Mouse (Mus musculus) liver, embryonic 13.5 days (tissue): ENCODE results near the gene Nxpe5. TPM values are rescaled to one million over a fixed set of nuclear protein-coding genes. Genes with fewer than 3 reads are reported as not detected.

ENCODE experiments used
- ATAC-seq: fragments of 200-750 bp; cut with Nextera tagmentation; 2 replicates; pipeline ENCODE4 v1.8.0; 2017; ENCODE audit warnings: low read depth, mild to moderate bottlenecking, moderate number of reproducible peaks, moderate library complexity
- DNase-seq: peaks from one replicate; pipeline ENCODE4 v3.0.0; 2022
- H3K27ac ChIP-seq: fragments of 300-500 bp; sonication (generic); 2 replicates; pipeline ENCODE4 v1.5.1; 2015; ENCODE audit warnings: moderate library complexity, mild to moderate bottlenecking, inconsistent platforms
- H3K27me3 ChIP-seq: fragments of 300-500 bp; sonication (generic); 2 replicates; pipeline ENCODE4 v1.6.1; 2015; ENCODE audit warnings: mild to moderate bottlenecking, inconsistent platforms
- H3K36me3 ChIP-seq: fragments of 300-500 bp; sonication (generic); 2 replicates; pipeline ENCODE4 v1.6.1; 2015; ENCODE audit warnings: mild to moderate bottlenecking, inconsistent platforms
- H3K4me1 ChIP-seq: fragments of 300-500 bp; sonication (generic); replicated peaks from 2 replicates; pipeline ENCODE4 v1.6.1; 2015; ENCODE audit warnings: inconsistent platforms
- H3K4me2 ChIP-seq: fragments of 300-500 bp; sonication (generic); 2 replicates; pipeline ENCODE4 v1.6.1; 2015; ENCODE audit warnings: inconsistent platforms, mild to moderate bottlenecking, moderate library complexity
- H3K4me3 ChIP-seq: fragments of 300-500 bp; sonication (generic); replicated peaks from 2 replicates; pipeline ENCODE4 v1.5.1; 2015; ENCODE audit warnings: mild to moderate bottlenecking, inconsistent platforms
- H3K9ac ChIP-seq: fragments of 300-500 bp; sonication (generic); 2 replicates; pipeline ENCODE4 v1.6.1; 2015; ENCODE audit warnings: mild to moderate bottlenecking, inconsistent platforms
- H3K9me3 ChIP-seq: fragments of 300-500 bp; sonication (generic); replicated peaks from 2 replicates; pipeline ENCODE4 v1.6.1; 2016; ENCODE audit warnings: inconsistent platforms
- WGBS: fragments of 180-500 bp; shearing (Covaris S2); methylation state at CpG from one replicate; pipeline ENCODE4 v1.1.7; 2015; ENCODE audit not compliant: insufficient replicate concordance; 5-methylcytosine and 5-hydroxymethylcytosine counted together
- polyA plus RNA-seq: library from polyadenylated mRNA; unstranded; fragments of >200 nt; fragmentation: Nextera tagmentation; extraction: Ambion mirVana; gene quantifications from 2 replicates; pipeline ENCODE4 v1.2.1, GENCODE M21; 2015

Nxpe5 gene
- polyA plus RNA-seq, 1 experiment from 2014 or later = 0.07 TPM

GRCm38 (mm10) chr5:138263260-138264206, 37.8 kb downstream of the Nxpe5 start, which contains the start of gene BC037034:
BC037034 (minus strand) TSS chr5:138264033.
- DNase-seq = peak; percentile 83
- Histone ChIP-seq H3K27me3 (no peaks in the 10 kb centered on the region), H3K4me2 (peak within 1 kb of the TSS; percentile 97), H3K27ac (peak within 1 kb of the TSS; percentile 88), H3K4me3 (peak within 1 kb of the TSS; percentile 90), H3K36me3 (peaks cover 35% of the 10 kb centered on the region), H3K4me1 (peaks cover 60% of the 10 kb centered on the region), H3K9ac (peak within 1 kb of the TSS; percentile 94), H3K9me3 (no peaks in the 10 kb centered on the region)
- 0% methylated on average over 65 of the region's 71 CpGs for WGBS
- ATAC-seq = peak; percentile 84

GRCm38 (mm10) chr5:138264207-138264578, 38.5 kb downstream of the Nxpe5 start:
- Histone ChIP-seq H3K4me1 (peaks cover 53% of the 10 kb centered on the region), H3K9me3 (no peaks in the 10 kb centered on the region), H3K36me3 (peaks cover 28% of the 10 kb centered on the region), H3K27me3 (no peaks in the 10 kb centered on the region), H3K4me2 (peak overlapping the region; percentile 97), H3K27ac (peak overlapping the region; percentile 70; the same call in 1 of the 2 replicates), H3K4me3 (peak overlapping the region; percentile 90), H3K9ac (peak overlapping the region; percentile 94)
- ATAC-seq (no peak), DNase-seq (no peak)
- 12% methylated on average over 6 of the region's 6 CpGs for WGBS

- H3K4me3 ChIP-seq = no peak overlapping the region
- no peak overlapping the region for H3K27ac ChIP-seq
- H3K4me1 ChIP-seq = peaks cover 38% of the 10 kb centered on the region
- H3K36me3 ChIP-seq = peaks cover 13% of the 10 kb centered on the region
- DNase-seq (no peak), ATAC-seq (no peak)
- H3K9ac ChIP-seq = no peak overlapping the region
- H3K27me3 ChIP-seq = peaks cover 6% of the 10 kb centered on the region
- WGBS = 83% methylated on average over 4 of the region's 4 CpGs
- H3K9me3 ChIP-seq = no peaks in the 10 kb centered on the region
- no peak overlapping the region for H3K4me2 ChIP-seq
These were observed 40.0 kb downstream of the Nxpe5 start for GRCm38 (mm10) chr5:138265712-138266111.

GRCm38 (mm10) chr5:138267114-138267513, 41.4 kb downstream of the Nxpe5 start:
- no peak for DNase-seq
- Histone ChIP-seq H3K9ac (no peak overlapping the region), H3K9me3 (no peaks in the 10 kb centered on the region), H3K4me3 (no peak overlapping the region), H3K4me2 (no peak overlapping the region), H3K27me3 (peaks cover 20% of the 10 kb centered on the region), H3K4me1 (peaks cover 24% of the 10 kb centered on the region), H3K36me3 (no peaks in the 10 kb centered on the region; the same call in 1 of the 2 replicates), H3K27ac (no peak overlapping the region)
- ATAC-seq = no peak
- WGBS = 74% methylated on average over 3 of the region's 3 CpGs

- ATAC-seq = no peak
- no peak overlapping the region for H3K4me3 ChIP-seq
- H3K9ac ChIP-seq = no peak overlapping the region
- 64% methylated on average over 4 of the region's 4 CpGs for WGBS
- H3K4me1 ChIP-seq = peaks cover 11% of the 10 kb centered on the region
- no peaks in the 10 kb centered on the region for H3K9me3 ChIP-seq
- no peak overlapping the region for H3K4me2 ChIP-seq
- H3K27ac ChIP-seq = no peak overlapping the region
- DNase-seq = no peak
- peaks cover 37% of the 10 kb centered on the region for H3K27me3 ChIP-seq
- no peaks in the 10 kb centered on the region; the same call in 1 of the 2 replicates for H3K36me3 ChIP-seq
These were observed 43.3 kb downstream of the Nxpe5 start for GRCm38 (mm10) chr5:138268980-138269379.

GRCm38 (mm10) chr5:138271232-138271631, 45.5 kb downstream of the Nxpe5 start:
- no peak for DNase-seq
- Histone ChIP-seq H3K27me3 (peaks cover 49% of the 10 kb centered on the region), H3K4me2 (no peak overlapping the region), H3K4me3 (no peak overlapping the region), H3K36me3 (no peaks in the 10 kb centered on the region), H3K4me1 (0 out of 2 replicates have a peak, but pooled peaks cover 9% of the 10 kb centered on the region), H3K9me3 (no peaks in the 10 kb centered on the region), H3K9ac (no peak overlapping the region), H3K27ac (no peak overlapping the region)
- no peak for ATAC-seq
- 38% methylated on average over 3 of the region's 3 CpGs for WGBS

GRCm38 (mm10) chr5:138272409-138272923, 46.8 kb downstream of the Nxpe5 start, which contains the start of gene Gal3st4:
Gal3st4 (minus strand) TSS chr5:138272840.
- no peaks in the 10 kb centered on the region for H3K9me3 ChIP-seq
- ATAC-seq (no peak), DNase-seq (no peak)
- H3K27ac ChIP-seq = no peak within 1 kb of the TSS
- 0 out of 2 replicates have a peak, but pooled peaks cover 9% of the 10 kb centered on the region for H3K4me1 ChIP-seq
- H3K27me3 ChIP-seq = peaks cover 49% of the 10 kb centered on the region
- no peak within 1 kb of the TSS for H3K4me2 ChIP-seq
- no peak within 1 kb of the TSS for H3K4me3 ChIP-seq
- H3K9ac ChIP-seq = no peak within 1 kb of the TSS
- WGBS = 14% methylated on average over 12 of the region's 12 CpGs
- no peaks in the 10 kb centered on the region for H3K36me3 ChIP-seq

- ATAC-seq (no peak), DNase-seq (no peak)
- Histone ChIP-seq H3K4me1 (0 out of 2 replicates have a peak, but pooled peaks cover 11% of the 10 kb centered on the region), H3K9ac (no peak overlapping the region), H3K27ac (no peak overlapping the region), H3K36me3 (no peaks in the 10 kb centered on the region), H3K27me3 (peaks cover 60% of the 10 kb centered on the region), H3K4me2 (no peak overlapping the region), H3K4me3 (no peak overlapping the region), H3K9me3 (no peaks in the 10 kb centered on the region)
- 57% methylated on average over 8 of the region's 8 CpGs for WGBS
These were observed 48.5 kb downstream of the Nxpe5 start for GRCm38 (mm10) chr5:138274186-138274585.

GRCm38 (mm10) chr5:138275216-138276050, 49.7 kb downstream of the Nxpe5 start:
- H3K4me3 ChIP-seq = no peak overlapping the region
- peak overlapping the region; percentile 38 for H3K4me2 ChIP-seq
- ATAC-seq (no peak), DNase-seq (no peak)
- no peak overlapping the region for H3K27ac ChIP-seq
- H3K9ac ChIP-seq = no peak overlapping the region
- WGBS = 41% methylated on average over 41 of the region's 41 CpGs
- no peaks in the 10 kb centered on the region for H3K36me3 ChIP-seq
- H3K4me1 ChIP-seq = peaks cover 23% of the 10 kb centered on the region
- H3K27me3 ChIP-seq = peaks cover 63% of the 10 kb centered on the region
- H3K9me3 ChIP-seq = 0 out of 2 replicates have a peak, but pooled peaks cover 4% of the 10 kb centered on the region

- no peak for DNase-seq
- H3K4me2 ChIP-seq = no peak overlapping the region
These were observed 52.3 kb downstream of the Nxpe5 start for GRCm38 (mm10) chr5:138277994-138278393.

More at GRCm38 (mm10) chr5:138277994-138278393, 52.3 kb downstream of the Nxpe5 start:
- H3K36me3 ChIP-seq = no peaks in the 10 kb centered on the region
- H3K9me3 ChIP-seq = 0 out of 2 replicates have a peak, but pooled peaks cover 4% of the 10 kb centered on the region
- WGBS = 73% methylated on average over 7 of the region's 7 CpGs
- H3K4me1 ChIP-seq = peaks cover 28% of the 10 kb centered on the region
- H3K27ac ChIP-seq = no peak overlapping the region
- ATAC-seq = no peak
- no peak overlapping the region for H3K4me3 ChIP-seq
- H3K27me3 ChIP-seq = peaks cover 37% of the 10 kb centered on the region
- no peak overlapping the region for H3K9ac ChIP-seq
